Mouse (Mus musculus) midbrain, embryonic 11.5 days (tissue): ENCODE measurements around the gene Acvr1. TPM values are rescaled to one million over a fixed set of nuclear protein-coding genes. Genes with fewer than 3 reads are reported as not detected.
A peak's percentile ranks its signal among the peaks of the same experiment; 100 is the strongest.

Source experiments
- ATAC-seq: fragments of 200-750 bp; cut with Nextera tagmentation; 2 replicates; pipeline ENCODE4 v1.8.0; 2017; ENCODE audit warnings: moderate TSS enrichment, moderate library complexity; ENCODE audit not compliant: low FRiP score
- DNase-seq: peaks from one replicate; pipeline ENCODE4 v3.0.0; 2015; ENCODE audit warnings: low spot score; ENCODE audit errors: missing footprints
- H3K27ac ChIP-seq: fragments of 300-500 bp; sonication (generic); 2 replicates; pipeline ENCODE4 v1.5.1; 2014; ENCODE audit warnings: low read depth, low read length
- H3K27me3 ChIP-seq: fragments of 300-500 bp; sonication (generic); 2 replicates; pipeline ENCODE4 v1.6.1; 2014; ENCODE audit warnings: mild to moderate bottlenecking, low read length, moderate library complexity, mixed read lengths; ENCODE audit not compliant: control insufficient read depth, insufficient read depth
- H3K36me3 ChIP-seq: fragments of 300-500 bp; sonication (generic); 2 replicates; pipeline ENCODE4 v1.6.1; 2014; ENCODE audit warnings: mild to moderate bottlenecking, low read length, moderate library complexity, mixed read lengths; ENCODE audit not compliant: control insufficient read depth, insufficient read depth
- H3K4me1 ChIP-seq: fragments of 300-500 bp; sonication (generic); 2 replicates; pipeline ENCODE4 v1.6.1; 2014; ENCODE audit warnings: low read length; ENCODE audit not compliant: control insufficient read depth, insufficient read depth
- H3K4me2 ChIP-seq: fragments of 300-500 bp; sonication (generic); 2 replicates; pipeline ENCODE4 v1.6.1; 2014; ENCODE audit warnings: mild to moderate bottlenecking, moderate library complexity
- H3K4me3 ChIP-seq: fragments of 300-500 bp; sonication (generic); 2 replicates; pipeline ENCODE4 v1.5.1; 2014; ENCODE audit warnings: low read depth, low read length
- H3K9ac ChIP-seq: fragments of 300-500 bp; sonication (generic); 2 replicates; pipeline ENCODE4 v1.6.1; 2014; ENCODE audit warnings: low read length
- H3K9me3 ChIP-seq: fragments of 300-500 bp; sonication (generic); 2 replicates; pipeline ENCODE4 v1.6.1; 2016; ENCODE audit warnings: low read length; ENCODE audit not compliant: control insufficient read depth
- WGBS: fragments of 180-500 bp; shearing (Covaris S2); extraction: QIAGEN DNeasy Blood & Tissue Kit; methylation state at CpG from one replicate; pipeline ENCODE4 v1.1.7; 2014; 5-methylcytosine and 5-hydroxymethylcytosine counted together
- polyA plus RNA-seq: library from polyadenylated mRNA; unstranded; fragments of >200 nt; fragmentation: Nextera tagmentation; extraction: Ambion mirVana; gene quantifications from 2 replicates; pipeline ENCODE4 v1.2.1, GENCODE M21; 2014

Acvr1 gene
- polyA plus RNA-seq, 1 experiment from 2014 or later, result 4.9 TPM

DNA sequence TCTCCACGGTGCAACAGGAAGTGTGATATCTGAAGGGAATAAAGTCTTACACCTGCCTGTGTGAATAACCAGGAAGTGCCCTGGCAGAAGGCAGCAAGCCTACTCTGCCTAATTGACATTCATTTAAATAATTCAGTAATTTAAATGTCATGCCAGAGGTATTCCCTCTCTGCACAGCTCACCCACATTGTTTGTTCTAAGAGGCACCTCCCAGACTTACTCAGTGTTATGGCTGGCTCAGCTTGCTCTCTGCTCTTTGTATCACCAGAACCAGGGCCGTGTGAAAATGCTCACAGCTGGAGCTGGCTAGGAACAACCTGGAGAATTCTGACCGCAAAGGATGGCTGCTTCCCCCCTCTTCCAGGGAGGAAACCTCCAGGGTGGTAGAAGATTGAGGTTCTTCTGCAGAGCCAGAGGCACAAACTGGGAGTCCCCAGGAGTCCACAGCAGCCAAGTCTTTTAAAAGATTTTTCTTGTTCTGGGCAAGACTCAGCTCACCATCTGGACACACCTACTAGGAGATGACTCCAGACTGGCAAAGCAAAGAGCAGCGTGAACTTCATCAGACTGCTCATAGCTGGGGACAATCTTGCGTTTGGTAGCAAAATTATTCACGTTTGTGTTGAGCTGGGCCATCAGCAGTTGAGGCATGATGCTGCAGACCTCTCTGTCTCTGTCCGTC lies 82.5 kb downstream of the Acvr1 start:
- Histone ChIP-seq H3K9me3 (no peaks in the 10 kb centered on the region), H3K4me1 (0 out of 2 replicates have a peak, but pooled peaks cover 3% of the 10 kb centered on the region), H3K36me3 (no peaks in the 10 kb centered on the region), H3K9ac (no peak overlapping the region), H3K4me3 (no peak overlapping the region), H3K27me3 (no peaks in the 10 kb centered on the region), H3K27ac (no peak overlapping the region), H3K4me2 (no peak overlapping the region)
- ATAC-seq (no peak), DNase-seq (peak; percentile 75)
- WGBS, result 73% methylated on average over 7 of the region's 7 CpGs

DNA sequence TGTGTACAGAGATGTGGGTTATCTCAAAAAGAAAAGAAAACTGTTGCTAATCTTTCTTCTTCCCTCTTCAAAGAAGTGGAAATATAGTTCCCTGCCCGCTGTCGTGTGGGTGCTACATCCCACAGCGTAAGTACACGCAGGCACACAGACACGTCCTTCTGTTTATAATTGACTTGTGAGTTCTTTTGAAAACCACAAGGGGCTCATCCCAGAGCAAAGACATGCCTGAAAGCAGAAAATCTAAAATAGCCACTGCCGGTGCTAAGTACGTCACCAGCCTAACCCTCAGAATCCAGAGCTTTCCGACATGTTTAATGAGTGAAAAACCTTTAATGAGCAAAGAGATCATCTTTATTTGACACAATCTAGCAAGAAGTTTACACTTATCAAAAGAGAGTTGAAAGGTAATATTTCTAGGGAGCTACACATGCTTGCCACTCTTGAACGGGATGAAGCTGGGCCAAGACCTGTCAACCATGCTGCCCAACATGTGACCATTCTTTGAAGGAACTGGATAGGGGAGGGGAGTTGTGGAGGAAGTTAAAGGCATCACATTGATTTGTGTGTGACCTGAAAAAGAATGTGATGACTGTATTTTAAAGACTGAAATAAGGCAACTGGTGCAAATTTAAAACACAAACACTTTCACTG lies 85.4 kb downstream of the Acvr1 start:
- ATAC-seq (no peak), DNase-seq (peak; percentile 59)
- Histone ChIP-seq H3K9me3 (no peaks in the 10 kb centered on the region), H3K9ac (no peak overlapping the region), H3K4me1 (no peaks in the 10 kb centered on the region), H3K36me3 (no peaks in the 10 kb centered on the region; the same call in 1 of the 2 replicates), H3K27me3 (no peaks in the 10 kb centered on the region), H3K4me2 (no peak overlapping the region), H3K27ac (no peak overlapping the region), H3K4me3 (no peak overlapping the region)
- WGBS, result 87% methylated on average over 9 of the region's 9 CpGs

DNA sequence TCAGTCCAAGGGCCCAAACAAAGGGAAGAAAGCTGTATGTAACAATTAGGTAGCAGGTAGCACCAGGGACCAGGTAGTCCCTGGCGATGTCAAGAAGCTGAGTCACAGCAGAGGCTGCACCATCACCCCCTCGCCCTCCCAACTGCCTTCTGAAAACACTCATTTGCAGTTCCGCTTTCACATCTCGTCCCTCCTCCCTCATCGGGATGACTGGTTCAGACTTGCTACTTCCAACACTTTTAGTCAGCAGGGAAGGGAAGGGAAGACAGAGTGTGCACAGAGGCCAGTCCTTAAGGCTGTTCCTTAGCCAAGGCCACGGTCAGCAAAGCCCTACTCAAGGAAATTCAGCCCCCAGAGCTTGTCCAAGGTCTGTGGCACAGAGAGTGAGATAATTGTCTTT lies 86.2 kb downstream of the Acvr1 start:
- 75% methylated on average over 6 of the region's 6 CpGs for WGBS
- no peak overlapping the region for H3K4me2 ChIP-seq
- DNase-seq (peak; percentile 71), ATAC-seq (no peak)
- H3K4me1 ChIP-seq, result no peaks in the 10 kb centered on the region
- no peak overlapping the region for H3K9ac ChIP-seq
- H3K36me3 ChIP-seq, result no peaks in the 10 kb centered on the region; the same call in 1 of the 2 replicates
- H3K4me3 ChIP-seq, result no peak overlapping the region
- H3K9me3 ChIP-seq, result no peaks in the 10 kb centered on the region
- no peaks in the 10 kb centered on the region for H3K27me3 ChIP-seq
- no peak overlapping the region for H3K27ac ChIP-seq

GRCm38 (mm10) chr2:58479536-58479935 lies 87.4 kb downstream of the Acvr1 start:
- no peaks in the 10 kb centered on the region; the same call in 1 of the 2 replicates for H3K36me3 ChIP-seq
- no peak overlapping the region for H3K4me2 ChIP-seq
- no peak overlapping the region for H3K27ac ChIP-seq
- no peak overlapping the region for H3K4me3 ChIP-seq
- H3K9me3 ChIP-seq, result no peaks in the 10 kb centered on the region
- ATAC-seq (no peak), DNase-seq (peak; percentile 51)
- H3K4me1 ChIP-seq, result no peaks in the 10 kb centered on the region
- no peaks in the 10 kb centered on the region for H3K27me3 ChIP-seq
- WGBS, result 84% methylated on average over 10 of the region's 10 CpGs
- H3K9ac ChIP-seq, result no peak overlapping the region

DNA sequence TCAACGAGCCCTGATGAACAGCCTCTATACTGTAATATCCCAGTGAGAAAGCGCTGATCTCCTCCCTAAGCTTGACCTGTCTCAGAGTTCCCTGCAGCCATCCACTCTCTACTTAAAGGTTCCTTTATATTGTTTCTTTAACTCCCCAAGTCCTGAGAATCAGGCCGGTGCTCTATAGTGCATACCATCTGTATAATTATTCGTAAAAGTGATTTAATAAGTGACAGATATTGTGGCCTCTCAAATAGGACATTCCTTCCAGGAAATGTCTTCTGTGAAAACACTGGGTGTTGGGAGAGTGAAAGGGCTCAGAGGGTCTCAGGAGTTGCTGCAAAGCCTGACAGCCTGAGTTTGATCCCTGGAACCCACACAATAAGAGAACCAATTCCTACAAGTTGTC lies 88.8 kb downstream of the Acvr1 start:
- Histone ChIP-seq H3K36me3 (no peaks in the 10 kb centered on the region; the same call in 1 of the 2 replicates), H3K4me3 (no peak overlapping the region), H3K4me1 (no peaks in the 10 kb centered on the region), H3K27me3 (no peaks in the 10 kb centered on the region), H3K4me2 (no peak overlapping the region), H3K9ac (no peak overlapping the region), H3K9me3 (no peaks in the 10 kb centered on the region), H3K27ac (no peak overlapping the region)
- 92% methylated on average over 4 of the region's 4 CpGs for WGBS
- ATAC-seq (no peak), DNase-seq (peak; percentile 72)

DNA sequence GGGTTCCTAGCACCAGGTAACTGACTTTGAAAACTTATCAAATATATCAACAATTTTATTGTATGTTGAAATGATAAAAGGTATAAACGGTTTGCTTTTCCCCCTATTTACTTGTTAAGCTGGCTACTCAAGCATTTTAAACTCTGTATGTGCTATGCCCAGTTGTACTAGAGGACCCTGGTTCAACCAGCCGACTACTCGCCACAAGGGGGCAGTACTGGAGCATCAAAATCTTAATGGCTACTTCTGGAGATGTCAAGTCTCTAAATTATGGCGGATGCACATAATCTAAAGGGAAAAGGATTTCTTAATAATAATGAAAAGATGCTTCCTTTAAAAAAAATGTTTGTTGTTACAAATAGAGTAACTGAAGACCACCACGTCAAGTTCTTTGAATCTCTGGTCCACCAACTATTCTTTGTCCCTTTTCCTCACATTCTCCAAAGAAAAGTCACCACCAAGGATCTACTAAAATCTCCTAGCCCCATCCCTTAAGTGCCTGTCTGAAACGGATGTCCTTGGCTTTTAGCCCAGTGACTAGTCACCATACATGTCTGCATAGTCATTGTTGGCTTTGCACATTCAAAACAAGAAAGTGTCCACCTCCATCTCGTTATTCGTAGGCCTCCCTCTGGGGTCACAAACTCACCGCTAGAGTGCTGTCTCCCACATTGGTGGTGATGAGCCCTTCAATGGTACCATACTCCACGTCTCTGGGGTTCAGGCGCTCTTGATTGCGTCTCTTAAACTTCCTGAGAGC lies 89.8 kb downstream of the Acvr1 start:
- Histone ChIP-seq H3K36me3 (no peaks in the 10 kb centered on the region; the same call in 1 of the 2 replicates), H3K27ac (no peak overlapping the region), H3K4me1 (no peaks in the 10 kb centered on the region), H3K9me3 (no peaks in the 10 kb centered on the region), H3K4me3 (no peak overlapping the region), H3K9ac (no peak overlapping the region), H3K27me3 (no peaks in the 10 kb centered on the region), H3K4me2 (no peak overlapping the region)
- WGBS, result 68% methylated on average over 12 of the region's 12 CpGs
- ATAC-seq (0 out of 2 replicates have a peak, but pooled peaks have one; percentile 59), DNase-seq (peak; percentile 96)

DNA sequence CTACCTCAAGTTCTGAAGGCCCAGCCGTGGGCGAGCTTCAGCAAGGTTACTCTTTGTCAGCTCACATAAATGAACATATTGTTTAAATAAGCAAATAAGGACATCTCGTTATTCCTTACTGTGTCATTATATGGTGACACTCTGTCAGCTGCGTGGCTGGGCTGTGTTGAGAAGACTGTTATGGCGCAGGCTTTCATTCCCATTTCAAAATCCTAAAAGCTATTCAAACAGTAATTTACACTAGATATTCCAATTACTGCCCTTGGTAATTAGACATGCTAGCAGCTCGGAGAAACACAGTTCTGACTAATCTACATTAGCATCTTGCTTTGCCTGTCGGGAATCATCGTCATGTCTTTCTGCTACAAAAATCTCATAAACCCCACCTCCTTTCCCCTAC lies 91.4 kb downstream of the Acvr1 start:
- peak; percentile 21 for DNase-seq
- Histone ChIP-seq H3K27ac (no peak overlapping the region), H3K36me3 (no peaks in the 10 kb centered on the region; the same call in 1 of the 2 replicates), H3K4me1 (no peaks in the 10 kb centered on the region), H3K9ac (no peak overlapping the region), H3K4me2 (no peak overlapping the region), H3K27me3 (no peaks in the 10 kb centered on the region), H3K9me3 (no peaks in the 10 kb centered on the region), H3K4me3 (no peak overlapping the region)
- ATAC-seq, result no peak
- 90% methylated on average over 8 of the region's 8 CpGs for WGBS

GRCm38 (mm10) chr2:58470290-58470689 lies 96.7 kb downstream of the Acvr1 start:
- Histone ChIP-seq H3K9me3 (no peaks in the 10 kb centered on the region; the same call in 1 of the 2 replicates), H3K9ac (no peak overlapping the region), H3K4me1 (no peaks in the 10 kb centered on the region), H3K36me3 (peaks cover 11% of the 10 kb centered on the region; the same call in 1 of the 2 replicates), H3K4me3 (no peak overlapping the region), H3K27ac (no peak overlapping the region), H3K27me3 (no peaks in the 10 kb centered on the region), H3K4me2 (no peak overlapping the region)
- DNase-seq, result no peak
- 93% methylated on average over 7 of the region's 7 CpGs for WGBS
- ATAC-seq, result no peak

- H3K27me3 ChIP-seq, result no peaks in the 10 kb centered on the region
- WGBS, result 94% methylated on average over 7 of the region's 7 CpGs
- no peak within 1 kb of the TSS for H3K4me2 ChIP-seq
- peaks cover 11% of the 10 kb centered on the region; the same call in 1 of the 2 replicates for H3K36me3 ChIP-seq
- no peaks in the 10 kb centered on the region for H3K4me1 ChIP-seq
- H3K9ac ChIP-seq, result no peak within 1 kb of the TSS
- ATAC-seq (no peak), DNase-seq (no peak)
- H3K4me3 ChIP-seq, result no peak within 1 kb of the TSS
- no peaks in the 10 kb centered on the region; the same call in 1 of the 2 replicates for H3K9me3 ChIP-seq
- H3K27ac ChIP-seq, result no peak within 1 kb of the TSS
Measured at GRCm38 (mm10) chr2:58469816-58470215, 97.1 kb downstream of the Acvr1 start, which contains the start of gene Gm17409. Gene Gm17409, plus strand, starts transcription at chr2:58470116.
